Mouse (Mus musculus) retina, embryonic 14.5 days (tissue): ENCODE data around the gene Ap1b1.

Source experiments
- DNase-seq: peaks from one replicate; pipeline ENCODE4 v3.0.0-alpha.2; 2015; ENCODE audit warnings: low spot score

Gene Ap1b1

DNA sequence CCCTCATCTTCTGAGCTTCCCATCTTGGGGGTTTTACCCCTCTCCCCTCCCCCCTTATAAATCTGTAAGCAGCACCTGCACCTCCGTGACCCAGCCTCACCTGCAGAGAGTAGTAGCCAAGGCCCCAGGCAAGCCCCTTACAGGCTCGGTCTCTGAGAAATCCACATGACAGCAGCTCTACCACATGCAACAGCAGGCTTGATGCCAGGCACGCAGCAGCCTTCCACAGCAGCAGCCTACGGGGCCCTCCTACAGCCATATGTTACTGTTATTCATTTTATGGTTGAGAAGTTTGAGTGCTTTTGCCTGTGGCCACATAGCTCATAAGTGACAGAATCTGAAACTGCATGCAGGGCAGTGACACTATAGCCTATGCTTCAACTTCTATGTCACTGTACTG lies 48.8 kb downstream of the Ap1b1 start:
- DNase-seq: no peak

DNA sequence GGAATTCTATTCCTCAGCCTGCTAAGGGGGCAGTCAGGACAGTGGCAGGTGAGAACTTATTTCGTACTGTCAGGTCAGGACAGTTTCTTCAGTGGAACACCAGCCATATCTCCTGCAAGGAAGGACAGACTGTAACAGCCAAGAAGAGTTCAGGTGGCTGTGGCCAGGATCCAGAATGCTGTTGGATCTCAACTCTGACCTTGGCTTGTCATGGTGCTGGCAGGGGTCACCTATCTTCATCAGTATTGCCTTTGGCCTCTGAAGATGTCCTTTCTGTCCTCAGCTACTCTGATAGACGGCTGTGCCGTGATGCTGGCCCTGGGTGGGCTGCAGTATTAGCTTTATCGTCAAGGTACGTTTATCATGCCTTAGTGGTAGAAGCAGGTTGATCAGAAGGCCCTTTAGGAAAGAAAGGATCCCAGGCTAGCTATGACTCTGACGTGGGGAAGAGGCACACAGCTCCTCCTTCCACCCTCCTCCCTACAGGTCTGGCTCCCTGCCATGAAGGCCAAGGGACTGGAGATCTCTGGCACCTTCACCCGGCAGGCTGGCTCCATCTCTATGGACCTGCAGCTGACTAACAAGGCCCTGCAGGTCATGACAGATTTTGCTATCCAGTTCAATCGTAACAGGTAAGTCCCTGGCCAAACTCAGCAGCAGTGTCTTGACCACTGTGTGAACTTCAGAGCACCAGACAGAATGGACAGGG lies 50.7 kb downstream of the Ap1b1 start:
- no peak for DNase-seq

- no peak for DNase-seq
Measured at GRCm38 (mm10) chr11:5040585-5040984, 54.0 kb downstream of the Ap1b1 start.

DNA sequence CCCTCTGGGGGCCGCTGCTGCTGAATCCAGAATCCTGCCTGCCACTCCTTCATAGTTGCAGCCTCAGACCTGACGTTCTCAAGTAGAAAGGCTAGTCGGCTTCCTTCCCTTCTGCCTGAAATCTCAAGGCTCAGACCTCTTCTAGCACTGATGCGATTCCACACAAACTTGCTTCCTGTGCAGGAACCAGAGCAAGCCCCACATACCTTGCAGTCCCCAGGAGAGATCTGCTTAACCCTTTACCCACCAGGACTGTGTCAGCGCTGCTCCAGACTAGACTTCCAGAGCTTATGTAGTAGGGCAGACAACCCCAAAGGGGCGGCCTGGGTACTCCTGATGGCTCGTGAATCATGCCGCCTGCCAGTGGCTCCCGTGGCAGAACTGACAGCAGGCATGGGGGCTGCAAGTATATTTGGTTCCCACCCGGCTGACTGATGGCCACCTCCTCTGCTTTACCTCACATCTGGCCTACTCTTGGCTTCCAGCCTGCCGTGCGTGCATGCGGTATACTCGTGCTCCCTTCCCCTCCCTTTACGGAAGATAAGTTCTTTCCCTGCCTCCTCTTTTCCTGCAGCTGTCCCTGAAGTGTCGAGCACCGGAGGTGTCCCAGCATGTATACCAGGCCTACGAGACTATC lies 54.6 kb downstream of the Ap1b1 start:
- DNase-seq: no peak

DNA sequence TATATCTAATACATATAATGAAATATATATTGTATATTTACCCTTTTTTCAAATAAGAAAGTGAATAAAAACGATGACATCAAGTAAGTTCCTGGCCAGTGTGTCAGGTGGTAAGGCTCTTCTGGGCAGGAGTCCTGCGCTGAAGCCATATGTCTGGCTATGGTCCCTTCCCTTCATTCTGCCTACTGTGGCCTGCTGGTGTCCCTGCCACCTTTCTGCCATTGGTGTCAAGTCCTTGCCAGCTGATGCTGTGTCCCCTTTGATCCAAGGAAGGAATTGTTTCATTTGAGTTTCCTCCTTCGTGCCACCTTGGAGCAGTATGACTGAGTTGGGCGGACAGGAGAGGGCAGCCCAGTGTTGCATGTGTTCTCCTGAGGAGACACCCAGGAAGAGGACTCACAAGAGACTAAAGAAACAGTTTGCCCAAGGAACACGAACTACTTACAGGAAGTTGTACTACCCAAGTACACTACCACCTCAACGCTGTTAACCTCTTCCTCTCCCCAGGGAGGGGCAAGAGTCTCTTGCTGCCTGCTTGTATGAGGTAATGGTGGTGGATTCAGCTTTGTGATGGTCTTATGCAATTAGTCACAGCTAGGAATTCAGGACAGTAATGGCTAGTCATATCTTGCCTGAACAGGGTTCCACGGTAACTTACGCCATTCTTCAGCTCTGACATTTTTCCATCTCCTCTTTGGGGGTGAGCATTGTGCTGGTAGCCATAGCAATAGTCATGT lies 56.2 kb downstream of the Ap1b1 start:
- no peak for DNase-seq

GRCm38 (mm10) chr11:5046321-5046926 lies 59.8 kb downstream of the Ap1b1 start:
- DNase-seq: no peak

GRCm38 (mm10) chr11:5051629-5052028 lies 65.0 kb downstream of the Ap1b1 start:
- no peak for DNase-seq

- DNase-seq: no peak
Measured at GRCm38 (mm10) chr11:5052200-5052854, 65.7 kb downstream of the Ap1b1 start.

- no peak for DNase-seq
Measured at GRCm38 (mm10) chr11:5054151-5054550, 67.5 kb downstream of the Ap1b1 start.

GRCm38 (mm10) chr11:5054874-5055273 lies 68.2 kb downstream of the Ap1b1 start:
- no peak for DNase-seq

- DNase-seq: peak; percentile 56
Measured at GRCm38 (mm10) chr11:5055945-5056938, 69.6 kb downstream of the Ap1b1 start.

DNA sequence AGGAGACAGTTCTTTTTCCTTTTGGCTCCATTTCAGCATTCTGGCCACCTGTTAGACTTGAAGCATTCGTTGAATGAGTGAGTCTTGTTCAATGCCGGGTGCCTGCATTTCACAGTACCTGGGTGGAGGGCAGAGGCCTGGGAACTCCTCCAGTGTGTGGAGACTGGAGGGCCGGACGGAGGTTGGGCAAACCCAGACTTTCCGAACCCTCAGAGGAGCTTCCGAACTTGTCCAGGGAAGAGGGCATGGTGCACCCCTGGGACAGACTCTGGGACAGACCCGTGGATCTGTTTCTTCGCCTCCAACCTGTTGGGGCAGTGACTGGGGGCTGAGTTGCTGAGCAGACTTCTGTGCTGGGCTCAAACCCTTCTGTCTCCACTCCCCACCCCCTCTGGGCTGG lies 70.4 kb downstream of the Ap1b1 start:
- no peak for DNase-seq

- DNase-seq: no peak
Measured at GRCm38 (mm10) chr11:5057541-5057855, 70.9 kb downstream of the Ap1b1 start.

DNA sequence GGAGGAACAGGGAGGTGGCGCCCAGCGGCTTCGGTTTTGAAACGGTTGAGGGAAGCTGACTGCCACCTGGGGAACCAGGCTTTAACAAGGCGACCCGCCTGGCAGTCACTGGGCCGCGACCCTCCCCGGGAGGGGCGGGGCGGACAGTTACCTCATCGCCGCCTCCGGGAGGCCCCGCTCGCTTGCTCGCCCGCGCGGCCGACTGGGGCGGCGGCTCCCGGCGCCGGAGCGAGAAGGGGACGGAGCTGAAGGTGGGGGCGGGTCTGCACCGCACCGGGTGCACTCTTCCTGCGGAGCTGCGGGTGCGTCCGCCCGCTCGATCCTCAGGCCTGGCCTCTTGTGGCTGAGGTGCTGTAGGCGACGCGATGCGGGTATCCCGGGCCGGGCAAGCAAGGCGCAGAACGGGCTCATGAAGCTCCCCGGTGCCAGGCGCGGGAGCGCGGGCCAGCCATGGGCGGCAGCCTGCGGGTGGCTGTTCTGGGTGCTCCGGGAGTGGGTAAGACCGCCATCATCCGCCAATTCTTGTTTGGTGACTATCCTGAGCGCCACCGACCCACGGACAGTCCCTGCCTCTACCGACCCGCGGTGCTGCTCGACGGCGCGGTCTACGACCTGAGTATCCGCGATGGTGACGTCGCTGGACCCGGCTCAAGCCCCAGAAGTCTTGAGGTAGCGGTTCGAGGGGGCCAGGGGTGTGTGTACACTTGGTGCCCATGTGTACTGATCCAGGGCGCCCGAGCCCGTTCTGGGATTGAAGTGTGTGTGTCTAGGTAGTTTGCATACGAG lies 71.4 kb downstream of the Ap1b1 start, which contains the start of gene Rasl10a:
Gene Rasl10a (plus strand): TSS at position 273 of the 786 bp plus-strand sequence.
- peak; percentile 52 for DNase-seq

DNA sequence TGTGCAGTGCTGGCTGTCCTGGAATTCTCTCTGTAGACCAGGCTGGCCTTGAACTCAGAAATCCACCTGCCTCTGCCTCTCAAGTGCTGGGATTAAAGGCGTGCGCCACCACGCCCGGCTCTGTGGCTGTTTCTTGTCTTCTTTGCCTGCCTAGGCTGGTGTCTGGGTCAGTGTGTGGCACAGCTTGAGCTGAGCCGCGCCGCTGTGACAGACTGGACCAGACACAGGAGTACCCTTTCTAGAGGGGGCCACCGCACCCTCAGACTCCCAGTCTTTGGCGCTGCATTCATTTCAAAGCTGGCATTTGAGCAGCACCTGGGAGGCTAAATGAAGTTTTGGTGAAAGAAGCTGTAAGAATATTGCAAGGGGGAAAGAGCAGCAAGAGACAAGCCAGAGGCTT lies 72.2 kb downstream of the Ap1b1 start:
- DNase-seq: no peak

GRCm38 (mm10) chr11:5059230-5059629 lies 72.6 kb downstream of the Ap1b1 start:
- DNase-seq: no peak

DNA sequence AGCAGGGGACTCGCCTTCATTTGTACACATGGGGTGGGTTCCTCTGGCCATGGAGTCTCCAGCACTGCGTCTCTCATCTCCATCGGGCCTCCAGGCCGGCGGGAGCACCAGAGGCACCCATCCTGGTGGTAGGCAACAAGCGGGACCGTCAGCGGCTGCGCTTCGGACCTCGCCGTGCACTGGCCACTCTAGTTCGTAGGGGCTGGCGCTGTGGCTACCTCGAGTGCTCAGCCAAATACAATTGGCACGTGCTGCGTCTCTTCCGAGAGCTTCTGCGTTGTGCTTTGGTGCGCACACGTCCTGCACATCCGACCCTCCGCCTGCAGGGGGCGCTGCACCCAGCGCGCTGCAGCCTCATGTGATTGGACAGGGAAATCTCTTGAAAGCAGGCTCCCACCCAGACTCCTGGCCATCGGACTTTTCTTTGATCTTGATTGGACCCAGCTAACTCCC lies 73.1 kb downstream of the Ap1b1 start:
- peak; percentile 74 for DNase-seq

GRCm38 (mm10) chr11:5060756-5061412 lies 74.3 kb downstream of the Ap1b1 start:
- peak; percentile 52 for DNase-seq

DNA sequence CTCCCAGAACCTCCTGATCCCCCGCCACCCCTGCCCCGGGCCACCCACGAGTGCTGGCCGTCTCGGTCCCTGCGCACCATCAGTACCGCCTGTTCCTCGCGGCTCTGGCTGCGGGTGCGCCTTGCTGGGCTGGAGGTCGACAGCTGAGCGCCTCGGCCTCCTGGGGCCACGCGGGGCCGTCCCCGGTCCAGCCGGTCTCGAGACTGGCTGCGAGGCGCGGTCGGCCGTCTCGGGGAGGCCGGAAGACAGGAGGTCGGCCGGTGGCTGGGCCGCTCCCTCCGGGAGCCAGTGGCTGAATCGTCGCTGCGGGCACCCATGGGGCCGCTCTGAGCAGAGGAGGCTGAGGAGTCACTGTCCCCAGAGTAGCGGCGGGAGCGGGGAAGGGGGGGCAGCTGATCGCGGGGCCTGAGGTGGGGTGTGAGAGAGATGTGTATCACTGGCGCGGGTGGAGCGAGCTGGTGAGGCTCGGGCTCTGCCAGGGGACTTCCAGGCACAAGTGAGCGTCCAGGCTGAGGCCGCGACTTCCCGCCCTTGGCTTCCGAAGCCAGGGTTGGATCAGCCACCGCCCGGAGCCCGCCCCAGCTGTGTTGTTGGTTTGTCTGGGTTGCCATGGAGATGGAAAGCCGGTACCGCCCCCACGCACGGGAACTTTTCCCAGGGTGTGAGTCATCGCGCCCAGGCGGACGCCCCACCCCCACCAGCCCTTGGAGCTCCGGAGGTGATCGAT lies 75.0 kb downstream of the Ap1b1 start:
- peak; percentile 77 for DNase-seq
